Mouse (Mus musculus): ENCODE results near the gene Evc2.

DNA sequence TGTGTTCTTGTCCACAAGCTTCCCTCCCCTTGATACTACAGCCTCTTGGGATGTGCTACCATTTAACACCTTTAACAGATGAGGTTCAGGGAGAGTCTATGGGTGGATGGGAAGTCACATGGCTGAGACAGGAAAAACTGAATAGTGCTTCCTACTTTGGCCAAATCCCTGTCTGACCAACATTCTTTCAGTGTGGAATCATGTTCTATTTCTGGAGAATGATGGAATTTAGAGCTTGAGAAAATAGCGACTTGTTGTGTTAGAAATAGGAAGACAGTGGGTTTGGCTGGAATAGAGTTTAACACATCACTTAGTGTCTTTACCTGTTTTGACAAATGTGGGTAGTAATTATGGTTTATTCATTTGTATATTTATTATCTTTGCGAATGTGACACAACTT lies 129.3 kb downstream of the Evc2 start:
- TF ChIP-seq POLR2A (IDR thresholded peaks at IDR 0.05; ENCODE audit: insufficient read length, low read depth) = no peak
- TF ChIP-seq MYOD1 (IDR thresholded peaks at IDR 0.05; ENCODE audit: control insufficient read depth in 1 of 3, insufficient read length in 2 of 3, low read depth in 2 of 3) = no peak
- no peak for TF ChIP-seq POLR2AphosphoS2 (IDR thresholded peaks at IDR 0.05; ENCODE audit: insufficient read length, low read depth)
- TF ChIP-seq USF1 (IDR thresholded peaks at IDR 0.05; ENCODE audit: low read depth) = peak; percentile 46
- no peak for TF ChIP-seq MAX (IDR thresholded peaks at IDR 0.05; ENCODE audit: low read depth)
- TF ChIP-seq E2F4 (IDR thresholded peaks at IDR 0.05; ENCODE audit: insufficient read depth) = no peak
